Mouse (Mus musculus) embryo, embryonic 10.5 days (tissue): ENCODE results near the gene Olfr1164.

ENCODE experiments used
- DNase-seq: peaks from one replicate; pipeline ENCODE4 v3.0.0-alpha.2; 2015; ENCODE audit warnings: low spot score

Gene Olfr1164

DNA sequence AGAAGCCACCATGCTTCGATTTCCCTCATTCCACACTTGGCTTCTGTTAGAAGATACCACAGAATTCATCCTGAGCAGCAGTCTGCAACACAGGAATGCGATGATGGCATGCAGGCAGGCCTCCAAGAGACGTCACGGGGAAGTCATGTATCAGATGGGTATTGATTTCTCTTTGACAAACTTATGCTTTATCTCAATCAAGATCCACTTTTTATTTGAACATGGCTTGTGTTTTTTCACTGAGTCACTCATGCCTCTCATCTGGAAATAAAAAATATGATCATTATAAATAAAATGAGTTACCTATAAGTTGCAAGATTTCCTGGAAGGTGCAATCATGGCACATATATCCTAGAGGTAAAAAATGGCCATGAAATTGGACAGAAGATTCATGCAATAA lies at the start of gene Olfr1164:
TSS of gene Olfr1164 (minus strand) at position 101 of the 400 bp plus-strand sequence.
- no peak for DNase-seq

DNA sequence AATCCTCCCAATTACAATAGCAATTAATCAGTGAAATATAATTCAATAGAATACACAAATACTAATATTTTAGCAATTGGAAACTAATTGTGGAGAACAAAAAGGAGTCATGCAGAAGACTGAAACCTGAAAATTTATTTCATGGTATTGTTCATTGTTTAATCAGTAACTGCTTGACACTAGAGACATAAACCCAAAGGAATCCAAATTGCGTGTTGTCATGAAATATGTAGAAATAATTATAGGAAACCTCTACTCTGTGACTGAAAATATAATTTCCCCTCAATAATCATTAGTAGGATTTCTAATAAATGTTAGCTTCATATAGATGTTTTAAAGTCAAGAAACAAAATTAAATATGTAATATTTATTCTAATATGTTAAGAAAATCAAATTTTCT lies 34.4 kb upstream of the Olfr1164 start, which contains the start of gene Olfr1166:
TSS of gene Olfr1166 (minus strand) at position 101 of the 400 bp plus-strand sequence.
- DNase-seq, result no peak

DNA sequence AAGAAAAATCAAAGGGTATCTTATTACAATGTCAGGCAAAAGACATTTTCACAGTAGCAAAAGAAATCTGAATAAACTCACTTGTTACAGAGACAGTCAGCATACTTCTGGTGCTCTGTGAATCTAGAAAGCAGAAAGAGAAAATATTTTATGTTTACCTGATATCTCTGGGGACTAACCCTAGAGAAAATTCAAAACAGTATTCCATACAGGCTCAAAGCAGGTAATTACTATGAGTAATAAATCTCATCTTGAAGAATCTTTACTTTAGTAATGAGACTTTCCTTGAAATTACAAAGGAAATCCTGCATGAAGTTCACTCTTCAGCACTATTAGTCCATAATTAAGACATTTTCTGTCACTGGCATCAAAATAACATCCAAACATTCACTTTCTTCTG lies 22.0 kb downstream of the Olfr1164 start, which contains the start of gene Olfr1163:
TSS of gene Olfr1163 (minus strand) at position 101 of the 400 bp plus-strand sequence.
- no peak for DNase-seq

DNA sequence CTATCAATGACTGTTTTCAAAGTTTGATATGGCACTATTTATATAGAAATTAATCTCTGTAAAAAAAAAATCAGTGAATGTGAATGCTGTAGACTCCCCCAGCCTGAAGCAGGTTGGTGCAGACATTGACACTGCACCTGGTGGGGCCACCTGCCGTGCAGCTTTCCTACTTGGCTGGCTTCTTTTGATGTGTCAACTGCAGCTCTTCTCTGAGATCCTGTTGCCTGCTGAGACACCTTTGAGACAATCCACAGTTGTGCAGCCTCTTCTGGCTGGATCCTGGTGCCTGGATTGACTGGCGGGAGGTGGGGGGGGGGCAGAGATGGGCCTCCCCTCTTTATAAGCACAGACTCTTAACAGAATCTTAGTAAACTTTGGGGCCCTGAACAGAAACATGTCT lies 30.2 kb downstream of the Olfr1164 start:
- no peak for DNase-seq

DNA sequence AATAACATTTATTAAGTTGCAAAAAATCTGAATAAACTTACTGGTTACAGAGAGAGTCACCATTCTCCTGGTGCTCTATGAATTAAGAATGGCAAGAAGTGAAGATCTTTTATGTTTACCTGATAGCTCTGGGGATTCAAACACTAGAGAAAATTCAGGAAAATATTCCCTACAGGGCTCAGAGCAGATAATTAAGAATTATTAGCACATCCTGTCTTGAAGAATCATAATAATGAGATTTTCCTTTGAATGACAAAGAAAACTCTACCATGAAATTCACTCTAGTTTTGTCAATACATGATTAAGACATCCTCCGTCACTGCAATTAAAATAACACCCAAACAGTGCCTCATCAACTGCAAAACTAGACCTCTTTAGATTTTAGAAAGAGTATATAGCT lies 42.7 kb downstream of the Olfr1164 start, which contains the start of gene Olfr1162:
TSS of gene Olfr1162 (minus strand) at position 101 of the 400 bp plus-strand sequence.
- no peak for DNase-seq
